Mouse (Mus musculus) neural tube, embryonic 15.5 days (tissue): ENCODE measurements around the gene Tgif2lx1. TPM values are rescaled to one million over a fixed set of nuclear protein-coding genes. Genes with fewer than 3 reads are reported as not detected.
"Not testable (repeated sequence)": the region's sequence is repeated elsewhere in the genome, so short reads cannot be mapped to it uniquely, and the experiment has no call there.

Experiments
- ATAC-seq: fragments of 200-750 bp; cut with Nextera tagmentation; 2 replicates; pipeline ENCODE4 v1.8.0; 2017; ENCODE audit warnings: mild to moderate bottlenecking, moderate TSS enrichment, moderate library complexity; ENCODE audit not compliant: low FRiP score
- H3K27ac ChIP-seq: fragments of 300-500 bp; sonication (generic); replicated peaks from 2 replicates; pipeline ENCODE4 v1.5.1; 2015; ENCODE audit warnings: mild to moderate bottlenecking, inconsistent platforms
- H3K27me3 ChIP-seq: fragments of 300-500 bp; sonication (generic); replicated peaks from 2 replicates; pipeline ENCODE4 v1.6.1; 2015; ENCODE audit warnings: inconsistent platforms
- H3K36me3 ChIP-seq: fragments of 300-500 bp; sonication (generic); 2 replicates; pipeline ENCODE4 v1.6.1; 2015; ENCODE audit warnings: inconsistent platforms
- H3K4me1 ChIP-seq: fragments of 300-500 bp; sonication (generic); 2 replicates; pipeline ENCODE4 v1.6.1; 2015; ENCODE audit warnings: inconsistent platforms
- H3K4me2 ChIP-seq: fragments of 300-500 bp; sonication (generic); 2 replicates; pipeline ENCODE4 v1.6.1; 2015; ENCODE audit warnings: inconsistent platforms, mild to moderate bottlenecking, moderate library complexity
- H3K4me3 ChIP-seq: fragments of 300-500 bp; sonication (generic); replicated peaks from 2 replicates; pipeline ENCODE4 v1.5.1; 2015; ENCODE audit warnings: mild to moderate bottlenecking, inconsistent platforms
- H3K9ac ChIP-seq: fragments of 300-500 bp; sonication (generic); replicated peaks from 2 replicates; pipeline ENCODE4 v1.6.1; 2015; ENCODE audit warnings: mild to moderate bottlenecking, inconsistent platforms
- H3K9me3 ChIP-seq: fragments of 300-500 bp; sonication (generic); replicated peaks from 2 replicates; pipeline ENCODE4 v1.6.1; 2016; ENCODE audit warnings: inconsistent platforms
- WGBS: fragments of 180-500 bp; shearing (Covaris S2); methylation state at CpG from one replicate; pipeline ENCODE4 v1.1.7; 2015; ENCODE audit warnings: mixed read lengths; 5-methylcytosine and 5-hydroxymethylcytosine counted together
- polyA plus RNA-seq: library from polyadenylated mRNA; unstranded; fragments of >200 nt; fragmentation: Nextera tagmentation; extraction: Ambion mirVana; gene quantifications from 2 replicates; pipeline ENCODE4 v1.2.1, GENCODE M21; 2015

The Tgif2lx1 gene
- polyA plus RNA-seq: not detected in 2 replicates

DNA sequence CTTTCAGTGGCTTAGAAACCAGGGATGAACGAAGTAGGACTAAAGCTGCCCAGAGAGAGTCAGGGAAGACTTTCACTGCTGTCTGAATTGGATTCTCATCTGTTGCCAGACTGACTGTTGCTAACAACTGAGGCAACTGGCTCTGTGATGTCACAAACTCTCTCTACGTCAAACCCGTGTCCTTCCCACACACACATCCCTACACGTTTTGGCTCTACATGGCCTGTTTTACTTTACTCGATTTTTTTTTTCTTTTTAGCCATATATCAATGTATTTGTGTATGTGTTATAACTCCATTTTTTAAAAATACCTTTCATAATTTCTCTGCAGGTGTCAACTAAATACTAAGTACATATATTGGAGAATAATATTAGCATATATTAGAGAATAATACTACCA lies at the start of gene Tgif2lx1:
Tgif2lx1 (minus strand) TSS at position 101 of the 400 bp plus-strand sequence.
- H3K36me3 ChIP-seq: not testable (repeated sequence)

More for the DNA sequence above, at the start of gene Tgif2lx1:
- H3K9me3 ChIP-seq, H3K9ac ChIP-seq, H3K27me3 ChIP-seq, H3K4me3 ChIP-seq, H3K27ac ChIP-seq, ATAC-seq, H3K4me1 ChIP-seq, H3K4me2 ChIP-seq: not testable (repeated sequence)
- WGBS: no CpG with 5 or more reads among the region's 5 CpGs

Other genes starting within 250 kb of the Tgif2lx1 start
- gene Tgif2lx2, start 53.5 kb downstream of the Tgif2lx1 start, polyA plus RNA-seq: not detected in 2 replicates